Mouse (Mus musculus): ENCODE results near the gene Wdr60. TPM values are rescaled to one million over a fixed set of nuclear protein-coding genes. Genes with fewer than 3 reads are reported as not detected.
A peak's percentile ranks its signal among the peaks of the same experiment; 100 is the strongest.
"Not testable (repeated sequence)": the region's sequence is repeated elsewhere in the genome, so short reads cannot be mapped to it uniquely, and the experiment has no call there.

Wdr60 gene
- polyA plus RNA-seq, 1 experiment from 2014 or later, result 5.9 TPM

DNA sequence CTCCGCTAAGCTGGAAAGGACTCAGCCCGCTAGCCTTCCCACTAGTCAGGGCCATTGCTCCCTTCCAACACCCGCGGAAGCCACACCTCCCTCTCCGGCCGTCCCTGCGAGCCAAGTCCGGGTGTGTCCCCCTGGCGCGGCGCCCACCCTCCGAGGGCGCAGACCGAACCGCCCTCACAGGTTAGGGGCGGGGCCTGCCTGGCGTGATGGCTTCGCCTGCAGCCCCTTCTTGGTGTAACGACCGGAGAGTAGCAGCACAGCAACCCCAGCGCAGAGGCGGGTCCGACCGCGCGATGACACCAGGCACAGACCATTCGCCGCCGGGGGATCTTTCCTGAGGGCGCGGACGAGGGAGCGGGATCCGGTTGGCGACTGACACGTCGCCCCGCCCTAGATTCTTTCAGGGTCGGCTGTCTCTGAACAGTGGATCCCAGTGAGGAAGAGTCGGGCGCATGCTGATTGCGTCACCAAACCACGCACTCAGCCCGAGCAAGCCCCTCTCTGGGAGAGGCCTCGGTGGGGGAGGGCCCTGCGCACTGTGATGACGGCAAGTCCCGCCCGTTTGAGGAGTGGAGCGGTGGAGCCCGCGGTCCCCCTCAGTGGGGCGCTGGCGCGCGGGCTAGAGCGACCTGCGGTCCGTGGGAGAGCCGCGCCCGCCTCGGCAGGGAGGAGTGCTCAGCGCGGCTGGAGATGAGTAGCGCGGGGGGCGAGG, 18.0 kb upstream of the Wdr60 start, which contains the start of gene Esyt2:
TSS of gene Esyt2 (plus strand) at position 544 of the 712 bp plus-strand sequence.
- no peaks in the 10 kb centered on the region for H3K9me3 ChIP-seq (replicated peaks)
- H3K4me3 ChIP-seq, result peak within 1 kb of the TSS; percentile 72
- H3K27me3 ChIP-seq, result 0 out of 2 replicates have a peak, but pooled peaks cover 9% of the 10 kb centered on the region
- H3K27ac ChIP-seq, result peak within 1 kb of the TSS; percentile 99
- ATAC-seq (replicated peaks; ENCODE audit: insufficient number of reproducible peaks, insufficient read depth, low FRiP score, low read depth), result peak; percentile 96
- no peaks in the 10 kb centered on the region for H3K36me3 ChIP-seq
- H3K4me1 ChIP-seq (replicated peaks), result peaks cover 13% of the 10 kb centered on the region
- H3K4me2 ChIP-seq, result peak within 1 kb of the TSS; percentile 96
- peak within 1 kb of the TSS; percentile 79 for H3K9ac ChIP-seq
- under 1% methylated on average over 68 of the region's 68 CpGs for WGBS

DNA sequence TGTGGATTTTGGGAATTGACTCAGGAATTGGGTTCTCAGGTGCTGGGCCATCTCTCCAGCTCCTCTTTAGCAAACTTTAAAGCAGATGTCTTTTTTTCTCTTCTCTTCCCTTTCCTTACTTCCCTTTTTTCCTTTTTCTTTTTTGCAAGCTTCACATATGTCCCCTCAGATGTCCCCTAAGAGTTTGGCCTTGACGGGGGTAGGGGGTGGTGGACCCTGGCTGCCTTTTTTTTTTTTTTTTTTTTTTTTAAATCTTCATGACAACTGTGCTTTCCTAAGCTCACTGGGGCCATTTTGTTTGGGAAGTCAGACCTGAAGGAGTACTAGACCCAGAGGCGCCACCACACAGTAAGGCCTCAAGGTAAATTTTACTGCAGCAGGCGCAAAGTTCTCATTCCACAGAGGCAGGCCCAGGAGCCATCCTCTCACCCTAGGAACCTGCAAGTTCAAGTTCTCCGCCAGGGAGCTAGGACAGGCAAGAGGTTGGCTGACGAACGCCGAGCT, 17.4 kb upstream of the Wdr60 start:
- Histone ChIP-seq H3K9me3 (replicated peaks) (no peaks in the 10 kb centered on the region), H3K27me3 (0 out of 2 replicates have a peak, but pooled peaks cover 12% of the 10 kb centered on the region), H3K27ac (peak overlapping the region; percentile 99), H3K4me2 (peak overlapping the region; percentile 96), H3K9ac (peak overlapping the region; percentile 69), H3K4me1 (replicated peaks) (peaks cover 13% of the 10 kb centered on the region), H3K36me3 (no peaks in the 10 kb centered on the region), H3K4me3 (peak overlapping the region; percentile 72)
- peak; percentile 7; the same call in 1 of the 2 replicates for ATAC-seq (replicated peaks; ENCODE audit: insufficient number of reproducible peaks, insufficient read depth, low FRiP score, low read depth)
- 3% methylated on average over 7 of the region's 7 CpGs for WGBS

DNA sequence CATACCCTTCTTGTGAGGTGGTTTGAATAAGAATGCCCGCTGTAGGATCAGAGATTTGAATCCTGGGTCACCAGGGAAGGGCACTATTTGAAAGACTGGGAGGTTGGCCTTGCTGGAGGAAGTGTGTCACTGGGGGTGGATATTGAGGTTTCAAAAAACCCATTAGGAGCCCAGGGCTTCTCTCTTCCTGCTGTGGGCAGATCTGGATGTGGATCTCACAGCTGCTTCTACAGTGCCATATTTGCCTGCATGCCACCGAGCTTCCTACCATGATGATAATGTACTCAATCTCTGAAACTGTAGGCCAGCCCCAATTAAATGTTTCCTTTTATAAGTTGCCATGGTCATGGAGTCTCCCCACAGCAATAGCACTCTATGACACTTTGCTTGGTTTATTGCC, 16.4 kb upstream of the Wdr60 start:
- 92% methylated on average over 2 of the region's 2 CpGs for WGBS
- H3K9me3 ChIP-seq (replicated peaks), result no peaks in the 10 kb centered on the region
- no peaks in the 10 kb centered on the region for H3K36me3 ChIP-seq
- no peak overlapping the region for H3K27ac ChIP-seq
- H3K4me2 ChIP-seq, result no peak overlapping the region
- peaks cover 12% of the 10 kb centered on the region; the same call in 1 of the 2 replicates for H3K27me3 ChIP-seq
- ATAC-seq (replicated peaks; ENCODE audit: insufficient number of reproducible peaks, insufficient read depth, low FRiP score, low read depth), result no peak
- no peak overlapping the region for H3K4me3 ChIP-seq
- H3K9ac ChIP-seq, result no peak overlapping the region
- peaks cover 13% of the 10 kb centered on the region for H3K4me1 ChIP-seq (replicated peaks)

DNA sequence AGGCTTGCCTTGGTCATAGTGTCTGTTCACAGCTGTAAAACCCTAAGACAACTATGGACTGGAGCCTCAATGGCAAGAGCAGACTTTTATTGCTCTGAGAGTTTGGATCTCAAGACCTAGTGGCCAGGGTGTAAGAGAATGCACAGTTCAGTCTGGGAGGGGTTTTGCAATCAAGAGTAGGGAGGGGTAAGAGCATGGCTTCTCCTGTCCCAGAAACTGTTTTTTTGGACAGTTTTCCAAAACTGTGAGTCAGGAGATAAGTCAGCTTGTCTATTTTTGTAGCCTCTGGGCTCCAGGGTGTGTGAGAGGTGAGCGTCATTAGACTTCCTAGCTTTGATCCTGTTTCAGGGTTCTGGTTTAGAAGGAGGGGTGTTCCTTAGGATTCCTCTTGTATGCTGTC, 15.7 kb upstream of the Wdr60 start:
- Histone ChIP-seq H3K36me3 (no peaks in the 10 kb centered on the region), H3K4me2 (no peak overlapping the region), H3K27me3 (peaks cover 18% of the 10 kb centered on the region; the same call in 1 of the 2 replicates), H3K27ac (no peak overlapping the region), H3K9ac (no peak overlapping the region), H3K4me1 (replicated peaks) (peaks cover 13% of the 10 kb centered on the region), H3K4me3 (no peak overlapping the region), H3K9me3 (replicated peaks) (no peaks in the 10 kb centered on the region)
- no peak for ATAC-seq (replicated peaks; ENCODE audit: insufficient number of reproducible peaks, insufficient read depth, low FRiP score, low read depth)
- WGBS, result 85% methylated on average over 1 of the region's 1 CpGs

GRCm38 (mm10) chr12:116276961-116277360, 14.1 kb upstream of the Wdr60 start:
- Histone ChIP-seq H3K9ac (no peak overlapping the region), H3K4me3 (no peak overlapping the region), H3K27me3 (peaks cover 33% of the 10 kb centered on the region), H3K4me1 (replicated peaks) (peaks cover 5% of the 10 kb centered on the region), H3K9me3 (replicated peaks) (no peaks in the 10 kb centered on the region), H3K4me2 (no peak overlapping the region), H3K36me3 (no peaks in the 10 kb centered on the region), H3K27ac (no peak overlapping the region)
- WGBS, result 21% methylated on average over 2 of the region's 2 CpGs
- no peak for ATAC-seq (replicated peaks; ENCODE audit: insufficient number of reproducible peaks, insufficient read depth, low FRiP score, low read depth)

GRCm38 (mm10) chr12:116275631-116276030, 12.8 kb upstream of the Wdr60 start:
- Histone ChIP-seq H3K27ac (no peak overlapping the region), H3K36me3 (no peaks in the 10 kb centered on the region), H3K4me3 (no peak overlapping the region), H3K4me2 (no peak overlapping the region), H3K9ac (no peak overlapping the region), H3K4me1 (replicated peaks) (0 out of 2 replicates have a peak, but pooled peaks cover 2% of the 10 kb centered on the region), H3K9me3 (replicated peaks) (no peaks in the 10 kb centered on the region), H3K27me3 (peaks cover 43% of the 10 kb centered on the region)
- 76% methylated on average over 4 of the region's 4 CpGs for WGBS
- no peak for ATAC-seq (replicated peaks; ENCODE audit: insufficient number of reproducible peaks, insufficient read depth, low FRiP score, low read depth)

- H3K27ac ChIP-seq; ATAC-seq (replicated peaks; ENCODE audit: insufficient number of reproducible peaks, insufficient read depth, low FRiP score, low read depth); H3K4me3 ChIP-seq; H3K36me3 ChIP-seq; H3K9ac ChIP-seq; H3K4me2 ChIP-seq; H3K4me1 ChIP-seq (replicated peaks); H3K9me3 ChIP-seq (replicated peaks): not testable (repeated sequence)
- peaks cover 46% of the 10 kb centered on the region for H3K27me3 ChIP-seq
- WGBS, result 70% methylated on average over 2 of the region's 2 CpGs
These were observed 12.3 kb upstream of the Wdr60 start, which contains the start of gene Gm11027 for GRCm38 (mm10) chr12:116275086-116275485. Gene Gm11027, plus strand, starts transcription at chr12:116275386.

DNA sequence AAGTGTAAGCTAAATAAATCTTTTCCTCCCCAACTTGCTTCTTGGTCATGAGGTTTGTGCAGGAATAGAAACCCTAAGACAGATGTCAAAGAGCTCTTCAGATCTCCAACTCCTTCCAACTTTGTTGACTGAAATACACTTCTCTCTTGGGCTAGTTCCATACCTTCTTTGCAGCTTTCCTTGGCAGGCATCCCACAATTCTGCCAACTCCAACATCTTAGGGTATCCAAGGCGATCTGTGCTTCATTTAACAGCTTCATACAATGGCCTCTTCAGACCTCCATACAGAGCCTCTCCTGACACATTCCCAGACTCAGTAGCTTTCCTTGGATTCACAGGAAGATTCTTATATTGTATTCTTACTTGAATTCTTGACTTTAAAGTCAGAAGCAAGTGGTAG, 10.9 kb upstream of the Wdr60 start:
- Histone ChIP-seq H3K9ac (no peak overlapping the region), H3K36me3 (no peaks in the 10 kb centered on the region), H3K9me3 (replicated peaks) (no peaks in the 10 kb centered on the region), H3K27me3 (peaks cover 59% of the 10 kb centered on the region), H3K27ac (no peak overlapping the region), H3K4me1 (replicated peaks) (no peaks in the 10 kb centered on the region), H3K4me3 (no peak overlapping the region), H3K4me2 (no peak overlapping the region)
- WGBS, result 40% methylated on average over 1 of the region's 1 CpGs
- no peak for ATAC-seq (replicated peaks; ENCODE audit: insufficient number of reproducible peaks, insufficient read depth, low FRiP score, low read depth)

- Histone ChIP-seq H3K36me3 (no peaks in the 10 kb centered on the region), H3K9ac (no peak overlapping the region), H3K27me3 (peaks cover 75% of the 10 kb centered on the region), H3K9me3 (replicated peaks) (no peaks in the 10 kb centered on the region), H3K4me3 (no peak overlapping the region), H3K27ac (no peak overlapping the region), H3K4me2 (no peak overlapping the region), H3K4me1 (replicated peaks) (no peaks in the 10 kb centered on the region)
- no peak for ATAC-seq (replicated peaks; ENCODE audit: insufficient number of reproducible peaks, insufficient read depth, low FRiP score, low read depth)
- WGBS, result 91% methylated on average over 2 of the region's 2 CpGs
These were observed 8.2 kb upstream of the Wdr60 start for GRCm38 (mm10) chr12:116271071-116271470.

GRCm38 (mm10) chr12:116270538-116270937, 7.7 kb upstream of the Wdr60 start:
- no peak overlapping the region for H3K27ac ChIP-seq
- no peak for ATAC-seq (replicated peaks; ENCODE audit: insufficient number of reproducible peaks, insufficient read depth, low FRiP score, low read depth)
- no peak overlapping the region for H3K4me2 ChIP-seq
- peaks cover 75% of the 10 kb centered on the region for H3K27me3 ChIP-seq
- 56% methylated on average over 1 of the region's 1 CpGs for WGBS
- H3K4me1 ChIP-seq (replicated peaks), result no peaks in the 10 kb centered on the region
- no peaks in the 10 kb centered on the region for H3K36me3 ChIP-seq
- H3K4me3 ChIP-seq, result no peak overlapping the region
- H3K9me3 ChIP-seq (replicated peaks), result no peaks in the 10 kb centered on the region
- no peak overlapping the region for H3K9ac ChIP-seq

DNA sequence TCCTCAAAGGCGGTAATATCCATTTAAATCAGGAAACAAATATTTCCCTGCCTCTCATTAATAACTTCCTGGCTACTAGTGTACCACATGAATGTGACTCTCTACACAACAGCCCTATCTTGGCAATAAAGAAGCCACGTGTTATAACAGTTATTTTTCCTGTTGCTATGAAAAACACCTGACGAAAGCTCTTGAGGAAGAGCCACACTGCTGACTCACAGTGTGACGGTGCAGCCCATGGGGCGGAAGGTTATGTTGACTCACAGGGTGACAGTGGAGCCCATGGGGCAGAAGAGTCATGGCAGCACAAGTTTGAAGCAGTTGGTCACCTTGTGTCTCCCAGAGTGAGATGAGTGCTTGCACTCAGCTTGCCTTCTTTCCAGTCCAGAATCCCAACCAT, 6.6 kb upstream of the Wdr60 start:
- Histone ChIP-seq H3K27me3 (peaks cover 75% of the 10 kb centered on the region), H3K9ac (no peak overlapping the region)
- WGBS, result 59% methylated on average over 5 of the region's 5 CpGs

More for the DNA sequence above, 6.6 kb upstream of the Wdr60 start:
- no peaks in the 10 kb centered on the region for H3K36me3 ChIP-seq
- H3K4me3 ChIP-seq, result no peak overlapping the region
- no peak for ATAC-seq (replicated peaks; ENCODE audit: insufficient number of reproducible peaks, insufficient read depth, low FRiP score, low read depth)
- H3K9me3 ChIP-seq (replicated peaks), result no peaks in the 10 kb centered on the region
- no peak overlapping the region for H3K27ac ChIP-seq
- H3K4me1 ChIP-seq (replicated peaks), result 0 out of 2 replicates have a peak, but pooled peaks cover 2% of the 10 kb centered on the region
- no peak overlapping the region for H3K4me2 ChIP-seq
